Mouse (Mus musculus) MEL (cell line): ENCODE results near the gene Tcea2. TPM values are rescaled to one million over a fixed set of nuclear protein-coding genes. Genes with fewer than 3 reads are reported as not detected.
A peak's percentile ranks its signal among the peaks of the same experiment; 100 is the strongest.

Source experiments
- DNase-seq: peaks from one replicate; pipeline ENCODE4 v3.0.0; 2011; ENCODE audit warnings: low read depth, low spot score
- H3K27ac ChIP-seq: 2 replicates; pipeline ENCODE4 v1.5.1; 2012; ENCODE audit warnings: low read depth, mild to moderate bottlenecking, control low read depth, low read length, moderate library complexity; ENCODE audit not compliant: control insufficient read depth
- H3K27me3 ChIP-seq, 2 experiments: fragments of 150-350 bp in 1 of 2; sonication (generic) in 1 of 2; 2 replicates each; pipeline ENCODE4 v1.6.1; 2012; ENCODE audit warnings: low read length in 2 of 2, mild to moderate bottlenecking in 2 of 2, improper control_type of control experiment in 1 of 2, moderate library complexity in 1 of 2; ENCODE audit not compliant: insufficient read depth in 2 of 2, control insufficient read depth in 1 of 2
- H3K36me3 ChIP-seq, 2 experiments: 2 replicates each; pipeline ENCODE4 v1.6.1; 2012 to 2014; ENCODE audit warnings: low read length in 2 of 2, improper control_type of control experiment in 1 of 2, inconsistent platforms in 1 of 2, mild to moderate bottlenecking in 1 of 2; ENCODE audit not compliant: insufficient read depth in 2 of 2, control insufficient read depth in 1 of 2
- H3K4me1 ChIP-seq, 2 experiments: fragments of 150-350 bp in 1 of 2; sonication (generic) in 1 of 2; 2 replicates each; pipeline ENCODE4 v1.6.1; 2012; ENCODE audit warnings: low read length in 2 of 2, improper control_type of control experiment in 1 of 2, mild to moderate bottlenecking in 1 of 2; ENCODE audit not compliant: insufficient read depth in 2 of 2, control insufficient read depth in 1 of 2
- H3K4me3 ChIP-seq, 2 experiments: fragments of 150-350 bp in 1 of 2; sonication (generic) in 1 of 2; 2 replicates each; pipeline ENCODE4 v1.5.1; 2012; ENCODE audit warnings: low read depth in 2 of 2, low read length in 2 of 2, mild to moderate bottlenecking in 2 of 2, moderate library complexity in 2 of 2, control low read depth in 1 of 2, improper control_type of control experiment in 1 of 2; ENCODE audit not compliant: control insufficient read depth in 1 of 2, insufficient read depth in 1 of 2
- H3K79me2 ChIP-seq: 2 replicates; pipeline ENCODE4 v1.6.1; 2012; ENCODE audit warnings: mild to moderate bottlenecking, low read length, moderate library complexity; ENCODE audit not compliant: control insufficient read depth, poor library complexity, insufficient read depth
- H3K9ac ChIP-seq: 2 replicates; pipeline ENCODE4 v1.6.1; 2012; ENCODE audit warnings: low read depth, mild to moderate bottlenecking, control low read depth, low read length, moderate library complexity; ENCODE audit not compliant: control insufficient read depth, poor library complexity, severe bottlenecking
- H3K9me3 ChIP-seq: fragments of 150-350 bp; sonication (generic); replicated peaks from 2 replicates; pipeline ENCODE4 v1.6.1; 2012; ENCODE audit warnings: mild to moderate bottlenecking, low read length, improper control_type of control experiment, moderate library complexity; ENCODE audit not compliant: insufficient read depth
- BHLHE40 ChIP-seq: IDR thresholded peaks from 2 replicates; pipeline ENCODE4 v1.6.1; 2012; ENCODE audit warnings: low read depth, mild to moderate bottlenecking, inconsistent platforms, low read length, improper control_type of control experiment, borderline replicate concordance
- CHD1 ChIP-seq: IDR thresholded peaks from 2 replicates; pipeline ENCODE4 v1.6.1; 2012; ENCODE audit warnings: low read depth, mild to moderate bottlenecking, inconsistent platforms, low read length, improper control_type of control experiment
- CHD2 ChIP-seq: IDR thresholded peaks from 2 replicates; pipeline ENCODE4 v1.6.1; 2011; ENCODE audit warnings: low read length, improper control_type of control experiment
- E2F4 ChIP-seq: IDR thresholded peaks from 2 replicates; pipeline ENCODE4 v1.6.1; 2011; ENCODE audit warnings: low read depth, low read length, improper control_type of control experiment, borderline replicate concordance
- ELF1 ChIP-seq: IDR thresholded peaks from 2 replicates; pipeline ENCODE4 v1.6.1; 2014; ENCODE audit warnings: low read depth, mild to moderate bottlenecking, inconsistent platforms, low read length, improper control_type of control experiment, moderate library complexity
- EP300 ChIP-seq, 2 experiments: IDR thresholded peaks; 2 replicates each; pipeline ENCODE4 v1.6.1; 2011; ENCODE audit warnings: improper control_type of control experiment in 2 of 2, low read length in 2 of 2, low read depth in 1 of 2, mild to moderate bottlenecking in 1 of 2
- ETS1 ChIP-seq: IDR thresholded peaks from 2 replicates; pipeline ENCODE4 v1.6.1; 2012; ENCODE audit warnings: low read depth, mild to moderate bottlenecking, inconsistent platforms, low read length, improper control_type of control experiment, moderate library complexity
- GABPA ChIP-seq: IDR thresholded peaks from 2 replicates; pipeline ENCODE4 v1.6.1; 2012; ENCODE audit warnings: low read depth, mild to moderate bottlenecking, inconsistent platforms, low read length, improper control_type of control experiment, moderate library complexity
- HCFC1 ChIP-seq: IDR thresholded peaks from 2 replicates; pipeline ENCODE4 v1.6.1; 2012; ENCODE audit warnings: low read depth, mild to moderate bottlenecking, inconsistent platforms, low read length, improper control_type of control experiment, moderate library complexity
- JUND ChIP-seq: IDR thresholded peaks from 2 replicates; pipeline ENCODE4 v1.6.1; 2011; ENCODE audit warnings: low read depth, mild to moderate bottlenecking, improper control_type of control experiment, low read length
- KAT2A ChIP-seq: conservative IDR thresholded peaks from 2 replicates; pipeline ENCODE4 v1.6.1; 2012; ENCODE audit warnings: low read depth, low read length, improper control_type of control experiment, inconsistent platforms
- MAFK ChIP-seq: IDR thresholded peaks from 2 replicates; pipeline ENCODE4 v1.6.1; 2011; ENCODE audit warnings: low read depth, mild to moderate bottlenecking, low read length, improper control_type of control experiment, borderline replicate concordance
- MAX ChIP-seq: IDR thresholded peaks from 2 replicates; pipeline ENCODE4 v1.6.1; 2011; ENCODE audit warnings: low read length, improper control_type of control experiment
- MXI1 ChIP-seq: IDR thresholded peaks from 2 replicates; pipeline ENCODE4 v1.6.1; 2011; ENCODE audit warnings: mild to moderate bottlenecking, low read depth, low read length, improper control_type of control experiment
- MYC ChIP-seq: IDR thresholded peaks from 2 replicates; pipeline ENCODE4 v1.6.1; 2011; ENCODE audit warnings: low read depth, mild to moderate bottlenecking, low read length, improper control_type of control experiment, moderate library complexity
- POLR2A ChIP-seq, 2 experiments: IDR thresholded peaks; 2 replicates each; pipeline ENCODE4 v1.6.1; 2011 to 2012; ENCODE audit warnings: low read length in 2 of 2, mild to moderate bottlenecking in 2 of 2, control low read depth in 1 of 2, improper control_type of control experiment in 1 of 2, low read depth in 1 of 2, moderate library complexity in 1 of 2; ENCODE audit not compliant: control insufficient read depth in 1 of 2, insufficient read depth in 1 of 2, poor library complexity in 1 of 2
- POLR2AphosphoS2 ChIP-seq: IDR thresholded peaks from 2 replicates; pipeline ENCODE4 v1.6.1; 2011; ENCODE audit warnings: low read length, improper control_type of control experiment
- RCOR1 ChIP-seq: IDR thresholded peaks from 2 replicates; pipeline ENCODE4 v1.6.1; 2012; ENCODE audit warnings: low read depth, mild to moderate bottlenecking, inconsistent platforms, low read length, improper control_type of control experiment
- SIN3A ChIP-seq: IDR thresholded peaks from 2 replicates; pipeline ENCODE4 v1.6.1; 2012; ENCODE audit warnings: low read length, improper control_type of control experiment, inconsistent platforms
- SMC3 ChIP-seq: IDR thresholded peaks from 2 replicates; pipeline ENCODE4 v1.6.1; 2011; ENCODE audit warnings: low read depth, low read length, improper control_type of control experiment
- TAL1 ChIP-seq: IDR thresholded peaks from 2 replicates; pipeline ENCODE4 v1.6.1; 2012; ENCODE audit warnings: mild to moderate bottlenecking, inconsistent platforms, low read length, moderate library complexity, mixed read lengths
- TBP ChIP-seq: IDR thresholded peaks from 2 replicates; pipeline ENCODE4 v1.8.0; 2011; ENCODE audit warnings: low read depth, low read length, improper control_type of control experiment
- UBTF ChIP-seq: IDR thresholded peaks from 2 replicates; pipeline ENCODE4 v1.6.1; 2012; ENCODE audit warnings: low read depth, mild to moderate bottlenecking, inconsistent platforms, low read length, improper control_type of control experiment, moderate library complexity, borderline replicate concordance; ENCODE audit not compliant: insufficient read depth
- USF2 ChIP-seq, 2 experiments: IDR thresholded peaks; 2 replicates each; pipeline ENCODE4 v1.6.1; 2011 to 2012; ENCODE audit warnings: improper control_type of control experiment in 2 of 2, low read length in 2 of 2, borderline replicate concordance in 1 of 2, inconsistent platforms in 1 of 2, low read depth in 1 of 2, mild to moderate bottlenecking in 1 of 2; ENCODE audit not compliant: insufficient read depth in 1 of 2
- ZC3H11A ChIP-seq: IDR thresholded peaks from 2 replicates; pipeline ENCODE4 v1.6.1; 2012; ENCODE audit warnings: low read depth, mild to moderate bottlenecking, inconsistent platforms, low read length, improper control_type of control experiment
- polyA plus RNA-seq, 2 experiments: library from polyadenylated mRNA; stranded (reverse) in 1 of 2; unstranded in 1 of 2; fragments of >175 nt in 1 of 2; fragments of >200 nt in 1 of 2; gene quantifications; 2 replicates each; pipeline versions ENCODE4 v1.2.1 to v1.2.4; 2012; ENCODE audit warnings: low replicate concordance in 2 of 2, low read depth in 1 of 2; ENCODE audit not compliant: insufficient read length in 2 of 2, insufficient read depth in 1 of 2, missing spikeins in 1 of 2
- total RNA-seq: library from RNA; depleted of rRNA; stranded (reverse); fragments of 300-350 nt; gene quantifications from 2 replicates; pipeline ENCODE4 v1.2.3, GENCODE M21; 2012

The Tcea2 gene
- total and polyA plus RNA-seq, 3 experiments: 6.7 to 17.0 TPM; not detected in 1

DNA sequence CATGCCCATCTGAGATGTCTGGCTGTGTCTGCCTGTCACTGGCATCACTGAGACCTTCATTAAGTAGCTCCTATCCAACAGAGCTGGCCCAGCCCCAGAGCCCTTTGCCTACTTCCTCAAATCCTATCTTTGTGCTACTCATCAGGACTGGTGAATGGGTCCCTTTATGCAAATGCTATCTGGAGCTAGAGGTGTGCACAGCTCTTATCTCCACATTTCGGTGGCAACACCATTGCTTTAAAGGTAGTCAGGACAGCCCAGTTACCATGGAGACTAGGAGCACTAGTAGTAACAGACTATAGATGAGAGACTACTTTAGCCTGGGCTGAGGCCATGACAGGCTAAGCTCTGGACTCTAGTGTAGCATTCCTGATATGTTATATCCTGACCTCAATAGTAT lies 4.6 kb downstream of the Tcea2 start (continued):
- TF ChIP-seq HCFC1 (peak; percentile 53; the same call in 1 of the 2 replicates), RCOR1 (peak; percentile 60; the same call in 1 of the 2 replicates), BHLHE40 (peak; percentile 83), POLR2A (IDR thresholded peaks at IDR 0.05; ENCODE audit: control insufficient read depth in 1 of 2, insufficient read depth in 1 of 2, low read depth in 1 of 2, low read length in 2 of 2, poor library complexity in 1 of 2) (0 out of 4 replicates have a peak, but pooled peaks of 1 of the 2 experiments have one; percentile 21), CHD1 (no peak), MAFK (no peak), UBTF (no peak), SIN3A (peak; percentile 84), EP300 (IDR thresholded peaks at IDR 0.05; ENCODE audit: low read depth in 1 of 2, low read length in 2 of 2) (peak; percentile 78), KAT2A (no peak), TAL1 (peak; percentile 72), ETS1 (peak; percentile 87), USF2 (IDR thresholded peaks at IDR 0.05; ENCODE audit: borderline replicate concordance in 1 of 2, insufficient read depth in 1 of 2, low read depth in 1 of 2, low read length in 2 of 2) (no peak)

DNA sequence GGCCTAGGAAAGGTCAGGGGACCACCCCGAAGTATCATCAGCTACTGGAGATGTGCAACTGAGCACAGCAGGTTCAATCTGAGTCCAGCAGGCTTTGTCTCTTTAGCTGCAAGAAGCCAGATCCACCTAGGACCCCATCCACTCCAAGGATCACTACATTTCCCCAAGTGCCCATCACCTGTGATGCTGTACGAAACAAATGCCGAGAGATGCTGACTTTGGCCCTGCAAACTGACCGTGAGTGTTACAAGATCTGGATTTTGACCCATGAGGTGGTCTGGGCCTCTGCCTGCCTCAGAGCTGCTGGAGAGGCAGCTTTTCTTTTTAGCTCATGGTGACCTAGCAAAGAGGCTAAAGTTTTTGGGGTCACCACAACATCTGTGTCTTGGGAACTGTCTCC lies 5.6 kb downstream of the Tcea2 start:
- peaks cover 0 to 23% of the 10 kb centered on the region in 2 experiments; a peak in 2 of 4 replicates for H3K36me3 ChIP-seq

DNA sequence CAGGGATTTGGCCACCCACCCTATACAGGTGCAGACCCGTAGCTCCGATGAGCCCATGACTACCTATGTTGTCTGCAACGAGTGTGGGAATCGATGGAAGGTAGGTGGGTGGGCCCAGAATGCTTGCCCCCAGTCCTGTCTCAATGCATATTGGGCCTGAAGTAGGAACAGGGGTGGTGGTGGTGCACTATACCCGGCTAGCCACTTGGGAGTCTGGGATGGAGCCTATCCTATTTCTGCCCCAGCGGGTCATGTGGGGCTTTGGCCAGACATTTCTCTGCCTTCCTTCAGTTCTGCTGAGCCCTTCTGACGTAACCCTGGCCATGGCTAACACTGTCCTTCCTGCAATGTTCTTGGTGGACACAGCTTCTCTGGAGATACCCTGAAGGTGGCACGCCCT lies 7.5 kb downstream of the Tcea2 start:
- Histone ChIP-seq H3K9ac (no peak overlapping the region), H3K27ac (no peak overlapping the region), H3K4me3 (no peak overlapping the region), H3K79me2 (peaks cover 14% of the 10 kb centered on the region), H3K36me3 (peaks cover 0 to 38% of the 10 kb centered on the region in 2 experiments; a peak in 2 of 4 replicates), H3K4me1 (peaks cover 6 to 37% of the 10 kb centered on the region in 2 experiments), H3K27me3 (no peaks in the 10 kb centered on the region), H3K9me3 (no peaks in the 10 kb centered on the region)
- DNase-seq: no peak
- TF ChIP-seq MYC: no peak
- TF ChIP-seq ZC3H11A: no peak
- TF ChIP-seq ELF1: no peak
- TF ChIP-seq E2F4: no peak
- no peak for TF ChIP-seq MAX
- no peak for TF ChIP-seq EP300 (IDR thresholded peaks at IDR 0.05; ENCODE audit: low read depth in 1 of 2, low read length in 2 of 2)
- no peak for TF ChIP-seq GABPA
- TF ChIP-seq SMC3: no peak
- TF ChIP-seq CHD2: no peak
- TF ChIP-seq JUND: no peak
- TF ChIP-seq POLR2AphosphoS2: no peak

More for the DNA sequence above, 5.6 kb downstream of the Tcea2 start:
- peaks cover 4% of the 10 kb centered on the region for H3K79me2 ChIP-seq
- no peak for DNase-seq
- H3K4me3 ChIP-seq: no peak overlapping the region
- TF ChIP-seq TBP: no peak
- no peak for TF ChIP-seq MXI1
- no peak for TF ChIP-seq UBTF
- no peak overlapping the region for H3K27ac ChIP-seq
- H3K4me1 ChIP-seq: peaks cover 6 to 20% of the 10 kb centered on the region in 2 experiments
- H3K9ac ChIP-seq: no peak overlapping the region
- H3K9me3 ChIP-seq: no peaks in the 10 kb centered on the region
- no peaks in the 10 kb centered on the region for H3K27me3 ChIP-seq
